ENCODE assay signal across 15 mouse cellular contexts in the genomic region with DNA sequence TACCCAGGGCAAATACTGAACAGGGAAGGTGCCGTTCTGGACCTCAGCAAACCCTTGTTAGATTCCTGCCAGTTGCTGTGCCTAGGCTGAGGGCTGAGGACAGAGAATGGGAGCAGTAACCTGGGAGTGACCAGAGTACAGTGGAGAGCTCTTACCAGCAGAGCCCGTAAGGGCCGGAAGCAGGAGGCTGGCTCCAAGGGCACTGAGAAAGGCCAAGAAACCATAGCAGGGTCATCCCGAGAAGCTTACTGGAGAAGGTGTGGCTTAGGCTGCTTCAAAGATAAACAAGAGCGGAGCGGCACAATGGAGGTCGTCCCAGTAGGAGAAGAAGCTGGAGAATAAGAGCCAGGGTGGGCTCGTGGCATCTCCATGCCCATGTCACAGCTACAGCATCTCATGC.
DNase-seq lines count a peak whose midpoint lies in the region; ATAC-seq lines count a peak whose summit lies in the region.
"Had no signal": no experiment of that assay in that cellular context is flagged by ENCODE, and none has a peak within 500 bp of the region (broad histone marks: within the 10 kb centered on the region; RNA-seq: fewer than 3 reads in every experiment).

No protein-coding gene starts in this region.

- no peak for ATAC-seq in forebrain, embryonic 15.5 days (replicated peaks)
- ATAC-seq in midbrain, embryonic 14.5 days (ENCODE audit: low FRiP score, low TSS enrichment): no peak
- no peak for ATAC-seq in erythroid progenitor cell, adult 5-6 weeks (replicated peaks; ENCODE audit: low FRiP score, poor library complexity, severe bottlenecking)

- peaks cover 84% of the 10 kb centered on the region for H3K4me1 ChIP-seq in forebrain, embryonic 10.5 days
- H3K4me1 ChIP-seq in forebrain, embryonic 15.5 days: peaks cover 35% of the 10 kb centered on the region
- peaks cover 79% of the 10 kb centered on the region for H3K4me1 ChIP-seq in midbrain, embryonic 10.5 days
- peaks cover 44% of the 10 kb centered on the region for H3K4me1 ChIP-seq in midbrain, embryonic 14.5 days (ENCODE audit: control insufficient read depth, insufficient read depth, low read length)
- H3K4me1 ChIP-seq in embryonic facial prominence, embryonic 10.5 days: peaks cover 84% of the 10 kb centered on the region

- 0 out of 2 replicates have a peak overlapping the region, but pooled peaks have one; percentile 62 for H3K27ac ChIP-seq in forebrain, embryonic 10.5 days
- H3K27ac ChIP-seq in forebrain, embryonic 15.5 days (replicated peaks): no peak overlapping the region
- H3K27ac ChIP-seq in midbrain, embryonic 10.5 days (replicated peaks): peak overlapping the region; percentile 68; the same call in 1 of the 2 replicates
- H3K27ac ChIP-seq in midbrain, embryonic 14.5 days (replicated peaks; ENCODE audit: low read depth, low read length): no peak overlapping the region
- H3K27ac ChIP-seq in embryonic facial prominence, embryonic 10.5 days (replicated peaks): peak overlapping the region; percentile 71; the same call in 1 of the 2 replicates
- H3K27ac ChIP-seq: heart, embryonic 13.5 days; liver, embryonic 13.5 days had no signal

- no peaks in the 10 kb centered on the region for H3K27me3 ChIP-seq in forebrain, embryonic 10.5 days (ENCODE audit: poor library complexity, severe bottlenecking)
- H3K27me3 ChIP-seq in forebrain, embryonic 15.5 days: no peaks in the 10 kb centered on the region
- no peaks in the 10 kb centered on the region for H3K27me3 ChIP-seq in midbrain, embryonic 10.5 days (ENCODE audit: low read depth, poor library complexity, severe bottlenecking)
- H3K27me3 ChIP-seq in midbrain, embryonic 14.5 days (ENCODE audit: control insufficient read depth, insufficient read depth, low read length): no peaks in the 10 kb centered on the region
- no peaks in the 10 kb centered on the region for H3K27me3 ChIP-seq in embryonic facial prominence, embryonic 10.5 days (replicated peaks; ENCODE audit: low read depth, poor library complexity, severe bottlenecking)
- H3K27me3 ChIP-seq: heart, embryonic 13.5 days; hindbrain, embryonic 15.5 days; liver, embryonic 13.5 days had no signal

- 66% methylated on average over 8 of the region's 8 CpGs for WGBS in forebrain, embryonic 10.5 days
- 71% methylated on average over 8 of the region's 8 CpGs for WGBS in forebrain, embryonic 15.5 days
- 53% methylated on average over 8 of the region's 8 CpGs for WGBS in midbrain, embryonic 10.5 days
- 46% methylated on average over 8 of the region's 8 CpGs for WGBS in midbrain, embryonic 14.5 days
- 52% methylated on average over 8 of the region's 8 CpGs for WGBS in embryonic facial prominence, embryonic 10.5 days

- H3K36me3 ChIP-seq in forebrain, embryonic 10.5 days (replicated peaks): peaks cover 10% of the 10 kb centered on the region
- no peaks in the 10 kb centered on the region for H3K36me3 ChIP-seq in forebrain, embryonic 15.5 days
- H3K36me3 ChIP-seq in midbrain, embryonic 10.5 days: peaks cover 3% of the 10 kb centered on the region; the same call in 1 of the 2 replicates
- no peaks in the 10 kb centered on the region for H3K36me3 ChIP-seq in midbrain, embryonic 14.5 days (ENCODE audit: control insufficient read depth, insufficient read depth, low read length)
- H3K36me3 ChIP-seq in embryonic facial prominence, embryonic 10.5 days (replicated peaks): peaks cover 7% of the 10 kb centered on the region; the same call in 1 of the 2 replicates
- H3K36me3 ChIP-seq: heart, embryonic 13.5 days; hindbrain, embryonic 15.5 days; liver, embryonic 13.5 days had no signal

- H3K9me3 ChIP-seq in forebrain, embryonic 10.5 days: no peaks in the 10 kb centered on the region
- no peaks in the 10 kb centered on the region for H3K9me3 ChIP-seq in forebrain, embryonic 15.5 days
- no peaks in the 10 kb centered on the region for H3K9me3 ChIP-seq in midbrain, embryonic 10.5 days (replicated peaks)
- H3K9me3 ChIP-seq in midbrain, embryonic 14.5 days (ENCODE audit: control insufficient read depth, low read length): no peaks in the 10 kb centered on the region
- H3K9me3 ChIP-seq in embryonic facial prominence, embryonic 10.5 days: no peaks in the 10 kb centered on the region
- H3K9me3 ChIP-seq: heart, embryonic 13.5 days; hindbrain, embryonic 15.5 days; liver, embryonic 13.5 days had no signal

- no peak overlapping the region for H3K4me3 ChIP-seq in forebrain, embryonic 10.5 days
- H3K4me3 ChIP-seq in forebrain, embryonic 15.5 days: no peak overlapping the region
- H3K4me3 ChIP-seq in midbrain, embryonic 10.5 days: no peak overlapping the region
- H3K4me3 ChIP-seq in midbrain, embryonic 14.5 days (replicated peaks; ENCODE audit: low read depth, low read length): no peak overlapping the region
- H3K4me3 ChIP-seq in embryonic facial prominence, embryonic 10.5 days: no peak overlapping the region
- H3K4me3 ChIP-seq: heart, embryonic 13.5 days; hindbrain, embryonic 15.5 days; liver, embryonic 13.5 days; myocyte had no signal

- H3K4me2 ChIP-seq in forebrain, embryonic 15.5 days (replicated peaks): no peak overlapping the region
- no peak overlapping the region for H3K4me2 ChIP-seq in midbrain, embryonic 14.5 days (ENCODE audit: low read length)
- H3K4me2 ChIP-seq: heart, embryonic 13.5 days; hindbrain, embryonic 15.5 days; liver, embryonic 13.5 days had no signal

- H3K9ac ChIP-seq in forebrain, embryonic 15.5 days (replicated peaks): no peak overlapping the region
- no peak overlapping the region for H3K9ac ChIP-seq in midbrain, embryonic 14.5 days (replicated peaks; ENCODE audit: low read length)
- H3K9ac ChIP-seq: heart, embryonic 13.5 days; hindbrain, embryonic 15.5 days; liver, embryonic 13.5 days had no signal

- DNase-seq in forebrain, embryonic 10.5 days (ENCODE audit: extremely low spot score, low spot score): no peak
- DNase-seq in midbrain, embryonic 10.5 days (ENCODE audit: low spot score): no peak
- DNase-seq in midbrain, embryonic 14.5 days: no peak
- DNase-seq in embryonic facial prominence, embryonic 10.5 days (ENCODE audit: low spot score): no peak
- DNase-seq in lung, postnatal 36 days: peak; percentile 32
- no peak for DNase-seq in kidney, postnatal 4 days
- DNase-seq: B cell, adult 2 months; cerebellum, adult 18-20 months; gastrocnemius, postnatal 36 days; liver, embryonic 13.5 days had no signal

Comparison
In these comparisons a context has a peak if more than half of its experiments do, and no peak if none do; other contexts are left out.
1. H3K27ac ChIP-seq: peak in forebrain, embryonic 10.5 days (single experiment), midbrain, embryonic 10.5 days (single experiment) and embryonic facial prominence, embryonic 10.5 days (single experiment); none in forebrain, embryonic 15.5 days (single experiment) and midbrain, embryonic 14.5 days (single experiment).